8 mouse cellular contexts compared by ENCODE assay signal in genomic region chr10:121475672-121476146, GRCm38 (mm10). TPM values are rescaled to one million over a fixed set of nuclear protein-coding genes. Genes with fewer than 3 reads are reported as not detected.
DNase-seq lines count a peak whose midpoint lies in the region; ATAC-seq and TF ChIP-seq lines count a peak whose summit lies in the region.

No protein-coding gene starts in this region.

- intact Hi-C loops in left cerebral cortex, postnatal 4 days (cut with DNase I) = no loop called here

- H3K9me3 ChIP-seq in lung, embryonic 15.5 days = no peaks in the 10 kb centered on the region

- no peaks in the 10 kb centered on the region for H3K27me3 ChIP-seq in lung, embryonic 15.5 days

- peak; percentile 53 for ATAC-seq in lung, embryonic 15.5 days (ENCODE audit: borderline replicate concordance, extremely low read depth, low FRiP score, low TSS enrichment)
- ATAC-seq in monocyte, adult 5-6 weeks (replicated peaks; ENCODE audit: insufficient number of reproducible peaks, low FRiP score, low TSS enrichment, poor library complexity, severe bottlenecking) = no peak

- WGBS in lung, embryonic 15.5 days = under 1% methylated on average over 39 of the region's 45 CpGs

- peak overlapping the region; percentile 83 for H3K4me2 ChIP-seq in lung, embryonic 15.5 days

- DNase-seq in left cerebral cortex, postnatal 4 days = peak; percentile 54
- no peak for DNase-seq in left cerebral cortex, adult 11 months (ENCODE audit: low spot score)
- DNase-seq in heart, adult 11 months = peak; percentile 98
- peak; percentile 81 for DNase-seq in kidney, adult 18-20 months
- DNase-seq in ovary, adult 18-20 months (ENCODE audit: low spot score) = peak; percentile 10

- no peaks in the 10 kb centered on the region for H3K36me3 ChIP-seq in lung, embryonic 15.5 days

- no peak for TF ChIP-seq POLR2A in cortical plate, adult 2 months (IDR thresholded peaks at IDR 0.05; ENCODE audit: extremely low read depth, insufficient read depth, low read length)

- peak overlapping the region; percentile 95 for H3K9ac ChIP-seq in lung, embryonic 15.5 days

- H3K27ac ChIP-seq in cortical plate, adult 2 months (ENCODE audit: insufficient read depth, low read length) = peak overlapping the region; percentile 91
- H3K27ac ChIP-seq in lung, embryonic 15.5 days = peak overlapping the region; percentile 87

- peak overlapping the region; percentile 63 for H3K4me3 ChIP-seq in cortical plate, adult 2 months (ENCODE audit: insufficient read depth, low read length)
- peak overlapping the region; percentile 97 for H3K4me3 ChIP-seq in lung, embryonic 15.5 days

- H3K4me1 ChIP-seq in cortical plate, adult 2 months (ENCODE audit: control insufficient read depth, insufficient read depth, low read length) = peaks cover 9% of the 10 kb centered on the region
- H3K4me1 ChIP-seq in lung, embryonic 15.5 days = peaks cover 48% of the 10 kb centered on the region

- no peak for TF ChIP-seq CTCF in cortical plate, adult 2 months (IDR thresholded peaks at IDR 0.05; ENCODE audit: extremely low read depth, insufficient read depth, low read length)

RNA-seq across cellular contexts. Expression of gene Rassf3, which starts 0.4 kb away (rescaled TPM):
- total RNA-seq in left cerebral cortex, postnatal 4 days (2021) = 10 to 100 TPM; 17.4 to 22.9 TPM
- 40.8 and 41.2 TPM in 2 replicates for polyA plus RNA-seq in cortical plate, adult 2 months (2012; rRNA removed)
- 18.3 and 20.8 TPM in 2 replicates for polyA plus RNA-seq in lung, embryonic 15.5 days (2015; fragmentation: Nextera tagmentation; extraction: Ambion mirVana)
- 80.1 to 98.6 TPM (median 93.0 TPM) in 3 replicates for total RNA-seq in monocyte, adult 5-6 weeks (2017)
